Mouse (Mus musculus): ENCODE results near the gene Tab1. TPM values are rescaled to one million over a fixed set of nuclear protein-coding genes. Genes with fewer than 3 reads are reported as not detected.

Tab1 gene
- polyA plus RNA-seq, 1 experiment from 2014 or later = 34.6 TPM

GRCm38 (mm10) chr15:80142130-80142529 lies 9.2 kb downstream of the Tab1 start:
- no peak for ATAC-seq (ENCODE audit: borderline replicate concordance, extremely low read depth, low FRiP score, low TSS enrichment)
- Histone ChIP-seq H3K27ac (no peak overlapping the region), H3K4me1 (peaks cover 19% of the 10 kb centered on the region), H3K36me3 (peaks cover 25% of the 10 kb centered on the region), H3K27me3 (no peaks in the 10 kb centered on the region), H3K4me3 (no peak overlapping the region), H3K9me3 (no peaks in the 10 kb centered on the region), H3K4me2 (no peak overlapping the region), H3K9ac (no peak overlapping the region)
- 98% methylated on average over 3 of the region's 3 CpGs for WGBS

GRCm38 (mm10) chr15:80143760-80144159 lies 10.8 kb downstream of the Tab1 start:
- no peak overlapping the region for H3K4me3 ChIP-seq
- no peak overlapping the region for H3K4me2 ChIP-seq
- no peaks in the 10 kb centered on the region for H3K27me3 ChIP-seq
- H3K9me3 ChIP-seq = no peaks in the 10 kb centered on the region
- H3K4me1 ChIP-seq = peaks cover 4% of the 10 kb centered on the region; the same call in 1 of the 2 replicates
- no peak overlapping the region for H3K9ac ChIP-seq
- ATAC-seq (ENCODE audit: borderline replicate concordance, extremely low read depth, low FRiP score, low TSS enrichment) = no peak
- no peak overlapping the region for H3K27ac ChIP-seq
- H3K36me3 ChIP-seq = peaks cover 25% of the 10 kb centered on the region
- 89% methylated on average over 6 of the region's 6 CpGs for WGBS

GRCm38 (mm10) chr15:80145397-80145796 lies 12.5 kb downstream of the Tab1 start:
- peaks cover 36% of the 10 kb centered on the region for H3K36me3 ChIP-seq
- no peak for ATAC-seq (ENCODE audit: borderline replicate concordance, extremely low read depth, low FRiP score, low TSS enrichment)
- 82% methylated on average over 5 of the region's 5 CpGs for WGBS
- no peak overlapping the region for H3K27ac ChIP-seq
- no peak overlapping the region for H3K4me2 ChIP-seq
- H3K4me3 ChIP-seq = no peak overlapping the region
- no peaks in the 10 kb centered on the region for H3K27me3 ChIP-seq
- no peaks in the 10 kb centered on the region for H3K9me3 ChIP-seq
- H3K9ac ChIP-seq = no peak overlapping the region
- no peaks in the 10 kb centered on the region for H3K4me1 ChIP-seq

GRCm38 (mm10) chr15:80146153-80146552 lies 13.2 kb downstream of the Tab1 start:
- H3K4me1 ChIP-seq = no peaks in the 10 kb centered on the region
- ATAC-seq (ENCODE audit: borderline replicate concordance, extremely low read depth, low FRiP score, low TSS enrichment) = no peak
- H3K4me3 ChIP-seq = no peak overlapping the region
- no peaks in the 10 kb centered on the region for H3K27me3 ChIP-seq
- H3K9ac ChIP-seq = no peak overlapping the region
- H3K9me3 ChIP-seq = no peaks in the 10 kb centered on the region
- 69% methylated on average over 6 of the region's 6 CpGs for WGBS
- peaks cover 38% of the 10 kb centered on the region for H3K36me3 ChIP-seq
- H3K4me2 ChIP-seq = no peak overlapping the region
- no peak overlapping the region for H3K27ac ChIP-seq

- no peak overlapping the region for H3K27ac ChIP-seq
- 87% methylated on average over 14 of the region's 14 CpGs for WGBS
- H3K27me3 ChIP-seq = no peaks in the 10 kb centered on the region
- no peak for ATAC-seq (ENCODE audit: borderline replicate concordance, extremely low read depth, low FRiP score, low TSS enrichment)
- peaks cover 34% of the 10 kb centered on the region for H3K36me3 ChIP-seq
- H3K9me3 ChIP-seq = no peaks in the 10 kb centered on the region
- H3K4me1 ChIP-seq = no peaks in the 10 kb centered on the region
- no peak overlapping the region for H3K9ac ChIP-seq
- H3K4me3 ChIP-seq = no peak overlapping the region
- no peak overlapping the region for H3K4me2 ChIP-seq
Observed at GRCm38 (mm10) chr15:80147090-80147489, 14.2 kb downstream of the Tab1 start.

GRCm38 (mm10) chr15:80147511-80147910 lies 14.6 kb downstream of the Tab1 start:
- peaks cover 30% of the 10 kb centered on the region for H3K36me3 ChIP-seq
- H3K4me2 ChIP-seq = no peak overlapping the region
- H3K4me3 ChIP-seq = no peak overlapping the region
- no peak overlapping the region for H3K27ac ChIP-seq
- H3K27me3 ChIP-seq = no peaks in the 10 kb centered on the region
- H3K9ac ChIP-seq = no peak overlapping the region
- no peaks in the 10 kb centered on the region for H3K4me1 ChIP-seq
- WGBS = 60% methylated on average over 5 of the region's 5 CpGs
- no peak for ATAC-seq (ENCODE audit: borderline replicate concordance, extremely low read depth, low FRiP score, low TSS enrichment)
- H3K9me3 ChIP-seq = no peaks in the 10 kb centered on the region

GRCm38 (mm10) chr15:80148565-80148964 lies 15.6 kb downstream of the Tab1 start:
- no peaks in the 10 kb centered on the region for H3K27me3 ChIP-seq
- no peak overlapping the region for H3K27ac ChIP-seq
- H3K4me3 ChIP-seq = no peak overlapping the region
- H3K4me1 ChIP-seq = no peaks in the 10 kb centered on the region
- H3K9ac ChIP-seq = no peak overlapping the region
- no peak overlapping the region for H3K4me2 ChIP-seq
- H3K36me3 ChIP-seq = peaks cover 27% of the 10 kb centered on the region
- no peak for ATAC-seq (ENCODE audit: borderline replicate concordance, extremely low read depth, low FRiP score, low TSS enrichment)
- WGBS = 84% methylated on average over 8 of the region's 8 CpGs
- no peaks in the 10 kb centered on the region for H3K9me3 ChIP-seq

- H3K4me3 ChIP-seq = no peak overlapping the region
- no peaks in the 10 kb centered on the region for H3K4me1 ChIP-seq
- ATAC-seq (ENCODE audit: borderline replicate concordance, extremely low read depth, low FRiP score, low TSS enrichment) = no peak
- 77% methylated on average over 7 of the region's 7 CpGs for WGBS
- H3K9me3 ChIP-seq = no peaks in the 10 kb centered on the region
- H3K27ac ChIP-seq = no peak overlapping the region
- peaks cover 32% of the 10 kb centered on the region for H3K36me3 ChIP-seq
- H3K9ac ChIP-seq = no peak overlapping the region
- H3K27me3 ChIP-seq = no peaks in the 10 kb centered on the region
- no peak overlapping the region for H3K4me2 ChIP-seq
Observed at GRCm38 (mm10) chr15:80149517-80149916, 16.6 kb downstream of the Tab1 start.

- Histone ChIP-seq H3K4me2 (no peak overlapping the region), H3K27ac (no peak overlapping the region), H3K27me3 (no peaks in the 10 kb centered on the region), H3K4me3 (no peak overlapping the region), H3K36me3 (peaks cover 59% of the 10 kb centered on the region), H3K4me1 (no peaks in the 10 kb centered on the region), H3K9me3 (no peaks in the 10 kb centered on the region), H3K9ac (no peak overlapping the region)
- 81% methylated on average over 10 of the region's 10 CpGs for WGBS
- ATAC-seq (ENCODE audit: borderline replicate concordance, extremely low read depth, low FRiP score, low TSS enrichment) = no peak
Observed at GRCm38 (mm10) chr15:80152663-80153062, 19.7 kb downstream of the Tab1 start.

GRCm38 (mm10) chr15:80153757-80154156 lies 20.8 kb downstream of the Tab1 start:
- no peak for ATAC-seq (ENCODE audit: borderline replicate concordance, extremely low read depth, low FRiP score, low TSS enrichment)
- Histone ChIP-seq H3K4me3 (no peak overlapping the region), H3K27me3 (no peaks in the 10 kb centered on the region), H3K4me1 (peaks cover 8% of the 10 kb centered on the region; the same call in 1 of the 2 replicates), H3K4me2 (no peak overlapping the region), H3K27ac (no peak overlapping the region), H3K9me3 (no peaks in the 10 kb centered on the region), H3K36me3 (peaks cover 68% of the 10 kb centered on the region), H3K9ac (no peak overlapping the region)
- WGBS = 72% methylated on average over 11 of the region's 11 CpGs

GRCm38 (mm10) chr15:80155707-80156106 lies 22.8 kb downstream of the Tab1 start:
- Histone ChIP-seq H3K9me3 (no peaks in the 10 kb centered on the region), H3K4me3 (no peak overlapping the region), H3K27ac (no peak overlapping the region), H3K9ac (no peak overlapping the region), H3K4me1 (peaks cover 25% of the 10 kb centered on the region), H3K27me3 (no peaks in the 10 kb centered on the region), H3K4me2 (no peak overlapping the region), H3K36me3 (peaks cover 67% of the 10 kb centered on the region)
- WGBS = 94% methylated on average over 8 of the region's 8 CpGs
- no peak for ATAC-seq (ENCODE audit: borderline replicate concordance, extremely low read depth, low FRiP score, low TSS enrichment)

- WGBS = 89% methylated on average over 22 of the region's 22 CpGs
- H3K27ac ChIP-seq = peak overlapping the region; percentile 88; the same call in 1 of the 2 replicates
- H3K4me3 ChIP-seq = no peak overlapping the region
- no peak overlapping the region for H3K9ac ChIP-seq
- H3K4me2 ChIP-seq = no peak overlapping the region
- no peaks in the 10 kb centered on the region for H3K9me3 ChIP-seq
- no peak for ATAC-seq (ENCODE audit: borderline replicate concordance, extremely low read depth, low FRiP score, low TSS enrichment)
- H3K4me1 ChIP-seq = peaks cover 27% of the 10 kb centered on the region
- peaks cover 72% of the 10 kb centered on the region for H3K36me3 ChIP-seq
- H3K27me3 ChIP-seq = no peaks in the 10 kb centered on the region
Observed at GRCm38 (mm10) chr15:80157197-80157943, 24.4 kb downstream of the Tab1 start.
